Mouse (Mus musculus): ENCODE measurements around the gene Gypa. TPM values are rescaled to one million over a fixed set of nuclear protein-coding genes. Genes with fewer than 3 reads are reported as not detected.
A peak's percentile ranks its signal among the peaks of the same experiment; 100 is the strongest.

Gene Gypa
- polyA plus RNA-seq (2012; ENCODE audit: insufficient read depth, insufficient read length, missing spikeins), result 1.0 TPM in 1 of 2 replicates, not detected in the other

GRCm38 (mm10) chr8:80493523-80494345 is at the start of gene Gypa:
Gypa (plus strand) TSS chr8:80493781.
- H3K4me1 ChIP-seq (ENCODE audit: control insufficient read depth, insufficient read depth, insufficient read length, low read length), result no peaks in the 10 kb centered on the region
- peak within 1 kb of the TSS; percentile 57 for H3K4me3 ChIP-seq (ENCODE audit: insufficient read depth, low read depth, low read length)
- no peak within 1 kb of the TSS for H3K27ac ChIP-seq (replicated peaks; ENCODE audit: low read depth, low read length)

- Histone ChIP-seq H3K27ac (replicated peaks; ENCODE audit: low read depth, low read length) (no peak overlapping the region), H3K4me1 (ENCODE audit: control insufficient read depth, insufficient read depth, insufficient read length, low read length) (no peaks in the 10 kb centered on the region), H3K4me3 (ENCODE audit: insufficient read depth, low read depth, low read length) (no peak overlapping the region)
These were observed 49.0 kb upstream of the Gypa start for GRCm38 (mm10) chr8:80444534-80445072.

GRCm38 (mm10) chr8:80447217-80447616 is 46.4 kb upstream of the Gypa start:
- Histone ChIP-seq H3K4me3 (ENCODE audit: insufficient read depth, low read depth, low read length) (no peak overlapping the region), H3K4me1 (ENCODE audit: control insufficient read depth, insufficient read depth, insufficient read length, low read length) (no peaks in the 10 kb centered on the region), H3K27ac (replicated peaks; ENCODE audit: low read depth, low read length) (no peak overlapping the region)

GRCm38 (mm10) chr8:80451938-80452690 is 41.5 kb upstream of the Gypa start:
- H3K4me3 ChIP-seq (ENCODE audit: insufficient read depth, low read depth, low read length), result no peak overlapping the region
- H3K27ac ChIP-seq (replicated peaks; ENCODE audit: low read depth, low read length), result no peak overlapping the region
- H3K4me1 ChIP-seq (ENCODE audit: control insufficient read depth, insufficient read depth, insufficient read length, low read length), result no peaks in the 10 kb centered on the region

- Histone ChIP-seq H3K4me3 (ENCODE audit: insufficient read depth, low read depth, low read length) (no peak overlapping the region), H3K4me1 (ENCODE audit: control insufficient read depth, insufficient read depth, insufficient read length, low read length) (no peaks in the 10 kb centered on the region), H3K27ac (replicated peaks; ENCODE audit: low read depth, low read length) (no peak overlapping the region)
These were observed 30.1 kb upstream of the Gypa start for GRCm38 (mm10) chr8:80463450-80463917.

- Histone ChIP-seq H3K4me3 (ENCODE audit: insufficient read depth, low read depth, low read length) (no peak overlapping the region), H3K27ac (replicated peaks; ENCODE audit: low read depth, low read length) (no peak overlapping the region), H3K4me1 (ENCODE audit: control insufficient read depth, insufficient read depth, insufficient read length, low read length) (no peaks in the 10 kb centered on the region)
These were observed 18.6 kb upstream of the Gypa start for GRCm38 (mm10) chr8:80474971-80475370.

- Histone ChIP-seq H3K4me3 (ENCODE audit: insufficient read depth, low read depth, low read length) (no peak overlapping the region), H3K4me1 (ENCODE audit: control insufficient read depth, insufficient read depth, insufficient read length, low read length) (no peaks in the 10 kb centered on the region), H3K27ac (replicated peaks; ENCODE audit: low read depth, low read length) (no peak overlapping the region)
These were observed 15.4 kb upstream of the Gypa start for GRCm38 (mm10) chr8:80478156-80478555.

- no peaks in the 10 kb centered on the region for H3K4me1 ChIP-seq (ENCODE audit: control insufficient read depth, insufficient read depth, insufficient read length, low read length)
- no peak overlapping the region for H3K4me3 ChIP-seq (ENCODE audit: insufficient read depth, low read depth, low read length)
- H3K27ac ChIP-seq (replicated peaks; ENCODE audit: low read depth, low read length), result no peak overlapping the region
These were observed 14.5 kb upstream of the Gypa start for GRCm38 (mm10) chr8:80479129-80479528.

- Histone ChIP-seq H3K4me3 (ENCODE audit: insufficient read depth, low read depth, low read length) (no peak overlapping the region), H3K27ac (replicated peaks; ENCODE audit: low read depth, low read length) (no peak overlapping the region), H3K4me1 (ENCODE audit: control insufficient read depth, insufficient read depth, insufficient read length, low read length) (no peaks in the 10 kb centered on the region)
These were observed 11.4 kb upstream of the Gypa start for GRCm38 (mm10) chr8:80482173-80482572.

- no peaks in the 10 kb centered on the region for H3K4me1 ChIP-seq (ENCODE audit: control insufficient read depth, insufficient read depth, insufficient read length, low read length)
- peak overlapping the region; percentile 16; the same call in 1 of the 2 replicates for H3K4me3 ChIP-seq (ENCODE audit: insufficient read depth, low read depth, low read length)
- H3K27ac ChIP-seq (replicated peaks; ENCODE audit: low read depth, low read length), result no peak overlapping the region
These were observed 10.5 kb upstream of the Gypa start for GRCm38 (mm10) chr8:80482822-80483774.

GRCm38 (mm10) chr8:80491562-80491961 is 2.0 kb upstream of the Gypa start:
- no peaks in the 10 kb centered on the region for H3K4me1 ChIP-seq (ENCODE audit: control insufficient read depth, insufficient read depth, insufficient read length, low read length)
- no peak overlapping the region for H3K27ac ChIP-seq (replicated peaks; ENCODE audit: low read depth, low read length)
- no peak overlapping the region for H3K4me3 ChIP-seq (ENCODE audit: insufficient read depth, low read depth, low read length)

- H3K4me1 ChIP-seq (ENCODE audit: control insufficient read depth, insufficient read depth, insufficient read length, low read length), result no peaks in the 10 kb centered on the region
- peak overlapping the region; percentile 57 for H3K4me3 ChIP-seq (ENCODE audit: insufficient read depth, low read depth, low read length)
- H3K27ac ChIP-seq (replicated peaks; ENCODE audit: low read depth, low read length), result no peak overlapping the region
These were observed 567 bp upstream of the Gypa start for GRCm38 (mm10) chr8:80492987-80493441.

- Histone ChIP-seq H3K4me3 (ENCODE audit: insufficient read depth, low read depth, low read length) (no peak overlapping the region), H3K27ac (replicated peaks; ENCODE audit: low read depth, low read length) (no peak overlapping the region), H3K4me1 (ENCODE audit: control insufficient read depth, insufficient read depth, insufficient read length, low read length) (no peaks in the 10 kb centered on the region)
These were observed 722 bp downstream of the Gypa start for GRCm38 (mm10) chr8:80494346-80494660.

GRCm38 (mm10) chr8:80494819-80495218 is 1.2 kb downstream of the Gypa start:
- H3K27ac ChIP-seq (replicated peaks; ENCODE audit: low read depth, low read length), result no peak overlapping the region
- no peak overlapping the region for H3K4me3 ChIP-seq (ENCODE audit: insufficient read depth, low read depth, low read length)
- H3K4me1 ChIP-seq (ENCODE audit: control insufficient read depth, insufficient read depth, insufficient read length, low read length), result no peaks in the 10 kb centered on the region

All from brown adipose tissue, adult 24 weeks (tissue).